Mouse (Mus musculus): ENCODE results near the gene Mageb18.

DNA sequence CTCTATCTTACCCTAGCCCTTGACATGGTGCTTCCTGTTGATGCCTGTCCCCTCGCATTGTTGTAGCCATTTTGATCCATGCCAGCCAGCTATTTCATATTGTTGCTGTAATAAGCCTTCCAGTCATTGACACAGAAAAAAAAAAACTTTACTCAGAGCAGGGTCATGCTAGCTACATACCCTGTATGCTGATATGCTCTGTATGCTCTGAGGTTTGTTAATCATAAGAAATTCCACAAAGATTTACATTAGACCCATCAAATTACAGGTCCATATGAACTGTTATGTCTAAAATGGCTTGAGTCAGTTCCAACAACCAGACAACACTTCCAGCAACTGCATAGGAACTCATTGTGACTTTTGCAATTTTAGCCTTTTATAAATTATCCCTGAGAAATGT, 71.5 kb downstream of the Mageb18 start:
- TF ChIP-seq CTCF (IDR thresholded peaks at IDR 0.05; ENCODE audit: borderline replicate concordance, insufficient read depth, low read length) (no peak), POLR2A (IDR thresholded peaks at IDR 0.05; ENCODE audit: low read depth, low read length) (no peak)

All from embryonic fibroblast, embryonic 13.5 days (primary cell).